Mouse (Mus musculus) brain, embryonic 14.5 days (tissue): ENCODE data around the gene Gjc3.

ENCODE experiments used
- CTCF ChIP-seq: fragments of 200-500 bp; IDR thresholded peaks from 2 replicates; pipeline ENCODE4 v1.5.1; 2012; ENCODE audit warnings: inconsistent platforms, mild to moderate bottlenecking, moderate library complexity, borderline replicate concordance; ENCODE audit not compliant: insufficient read depth, insufficient read length; ENCODE audit errors: extremely low read depth
- POLR2A ChIP-seq: fragments of 200-500 bp; IDR thresholded peaks from 2 replicates; pipeline ENCODE4 v1.6.1; 2012; ENCODE audit warnings: mild to moderate bottlenecking, inconsistent platforms, borderline replicate concordance; ENCODE audit not compliant: poor library complexity, insufficient read depth, insufficient read length, severe bottlenecking; ENCODE audit errors: extremely low read depth

- no peak for TF ChIP-seq CTCF
- no peak for TF ChIP-seq POLR2A
Observed at GRCm38 (mm10) chr5:137974724-137975123, 11.8 kb upstream of the Gjc3 start.
